Mouse (Mus musculus) stomach, postnatal 0 days (tissue): Measurements from ENCODE around the gene Gm20521.

ENCODE experiments used
- CTCF ChIP-seq: IDR thresholded peaks from 2 replicates; pipeline ENCODE4 v1.5.1; 2016; ENCODE audit warnings: antibody characterized with exemption, low read depth, mild to moderate bottlenecking, moderate library complexity
- EP300 ChIP-seq: optimal IDR thresholded peaks from 2 replicates; pipeline ENCODE3; 2016; ENCODE audit warnings: antibody characterized with exemption

GRCm38 (mm10) chr14:54870861-54871260, 12.4 kb upstream of the Gm20521 start, which contains the start of gene Homez:
- TF ChIP-seq CTCF (no peak), EP300 (no peak)
